Mouse (Mus musculus): Measurements from ENCODE around the gene Col19a1.
A peak's percentile ranks its signal among the peaks of the same experiment; 100 is the strongest.

Col19a1 gene

GRCm38 (mm10) chr1:24461305-24461887 is 125.9 kb downstream of the Col19a1 start:
- no peak for DNase-seq (ENCODE audit: low spot score in 2 of 2)

- no peak for DNase-seq (ENCODE audit: low spot score in 2 of 2)
These were observed 129.3 kb downstream of the Col19a1 start for GRCm38 (mm10) chr1:24458015-24458414.

- no peak for DNase-seq (ENCODE audit: low spot score in 2 of 2)
These were observed 134.6 kb downstream of the Col19a1 start for GRCm38 (mm10) chr1:24452572-24453269.

- DNase-seq (ENCODE audit: low spot score in 2 of 2): no peak
These were observed 135.1 kb downstream of the Col19a1 start for GRCm38 (mm10) chr1:24452159-24452558.

- no peak for DNase-seq (ENCODE audit: low spot score in 2 of 2)
These were observed 149.8 kb downstream of the Col19a1 start for GRCm38 (mm10) chr1:24437425-24437824.

- DNase-seq (ENCODE audit: low spot score in 2 of 2): no peak
These were observed 159.0 kb downstream of the Col19a1 start for GRCm38 (mm10) chr1:24428306-24428705.

GRCm38 (mm10) chr1:24378125-24378821 is 209.0 kb downstream of the Col19a1 start:
- DNase-seq (ENCODE audit: low spot score in 2 of 2): peak in 1 of 2 experiments; percentile 16

GRCm38 (mm10) chr1:24374902-24375301 is 212.4 kb downstream of the Col19a1 start:
- peak in 1 of 2 experiments; percentile 9 for DNase-seq (ENCODE audit: low spot score in 2 of 2)

- no peak for DNase-seq (ENCODE audit: low spot score in 2 of 2)
These were observed 213.6 kb downstream of the Col19a1 start for GRCm38 (mm10) chr1:24373671-24374070.

- DNase-seq (ENCODE audit: low spot score in 2 of 2): no peak
These were observed 214.6 kb downstream of the Col19a1 start for GRCm38 (mm10) chr1:24372471-24373258.

GRCm38 (mm10) chr1:24367570-24368517 is 219.4 kb downstream of the Col19a1 start:
- no peak for DNase-seq (ENCODE audit: low spot score in 2 of 2)

- DNase-seq (ENCODE audit: low spot score in 2 of 2): no peak
These were observed 222.5 kb downstream of the Col19a1 start for GRCm38 (mm10) chr1:24364775-24365174.

GRCm38 (mm10) chr1:24361990-24362635 is 225.2 kb downstream of the Col19a1 start:
- no peak for DNase-seq (ENCODE audit: low spot score in 2 of 2)

GRCm38 (mm10) chr1:24349462-24350217 is 237.6 kb downstream of the Col19a1 start:
- DNase-seq (ENCODE audit: low spot score in 2 of 2): no peak

- DNase-seq (ENCODE audit: low spot score in 2 of 2): no peak
These were observed 239.6 kb downstream of the Col19a1 start for GRCm38 (mm10) chr1:24347621-24348160.

- DNase-seq (ENCODE audit: low spot score in 2 of 2): no peak
These were observed 249.6 kb downstream of the Col19a1 start for GRCm38 (mm10) chr1:24337556-24338275.

- no peak for DNase-seq (ENCODE audit: low spot score in 2 of 2)
These were observed 251.2 kb downstream of the Col19a1 start for GRCm38 (mm10) chr1:24336051-24336450.

- DNase-seq (ENCODE audit: low spot score in 2 of 2): no peak
These were observed 270.2 kb downstream of the Col19a1 start for GRCm38 (mm10) chr1:24316961-24317589.

Data from urinary bladder, postnatal 36 days (tissue).